Mouse (Mus musculus) heart, adult 2 months (tissue): ENCODE data around the gene Grhl1.

ENCODE experiments used
- EP300 ChIP-seq: fragments of 200-500 bp; IDR thresholded peaks from 2 replicates; pipeline ENCODE4 v1.6.1; 2011; ENCODE audit warnings: low read depth, low read length, control low read depth; ENCODE audit not compliant: insufficient read depth
- POLR2A ChIP-seq: fragments of 200-500 bp; IDR thresholded peaks from 2 replicates; pipeline ENCODE4 v1.6.1; 2011; ENCODE audit warnings: mild to moderate bottlenecking, low read depth, low read length, control low read depth; ENCODE audit not compliant: insufficient read depth

- no peak for TF ChIP-seq POLR2A
- no peak for TF ChIP-seq EP300
Measured at GRCm38 (mm10) chr12:24548885-24549284, 23.2 kb upstream of the Grhl1 start.
